ENCODE assay signal across 8 mouse cellular contexts in genomic region chr1:75251112-75251970, GRCm38 (mm10). TPM values are rescaled to one million over a fixed set of nuclear protein-coding genes. Genes with fewer than 3 reads are reported as not detected.
DNase-seq lines count a peak whose midpoint lies in the region; ATAC-seq and TF ChIP-seq lines count a peak whose summit lies in the region.

No protein-coding gene starts in this region.

- H3K9ac ChIP-seq in embryonic facial prominence, embryonic 12.5 days, result no peak overlapping the region
- 0 out of 2 replicates have a peak overlapping the region, but pooled peaks have one; percentile 33 for H3K9ac ChIP-seq in heart, embryonic 12.5 days
- H3K9ac ChIP-seq in kidney, embryonic 15.5 days, result peak overlapping the region; percentile 29; the same call in 1 of the 2 replicates

- 4% methylated on average over 21 of the region's 22 CpGs for WGBS in embryonic facial prominence, embryonic 12.5 days
- WGBS in heart, embryonic 12.5 days, result 7% methylated on average over 21 of the region's 22 CpGs
- WGBS in kidney, embryonic 15.5 days, result 5% methylated on average over 21 of the region's 22 CpGs

- H3K9me3 ChIP-seq in embryonic facial prominence, embryonic 12.5 days, result no peaks in the 10 kb centered on the region
- H3K9me3 ChIP-seq in heart, embryonic 12.5 days (replicated peaks), result no peaks in the 10 kb centered on the region
- no peaks in the 10 kb centered on the region for H3K9me3 ChIP-seq in kidney, embryonic 15.5 days (replicated peaks)

- no peaks in the 10 kb centered on the region for H3K79me3 ChIP-seq in C2C12 (ENCODE audit: low read depth)

- H3K4me1 ChIP-seq in embryonic facial prominence, embryonic 12.5 days, result peaks cover 20% of the 10 kb centered on the region; the same call in 1 of the 2 replicates
- peaks cover 36% of the 10 kb centered on the region for H3K4me1 ChIP-seq in heart, embryonic 12.5 days (replicated peaks)
- peaks cover 26% of the 10 kb centered on the region for H3K4me1 ChIP-seq in kidney, embryonic 15.5 days

- peak; percentile 88 for TF ChIP-seq CTCF in C2C12 (IDR thresholded peaks at IDR 0.05; ENCODE audit: control insufficient read depth, insufficient read depth, insufficient read length)

- no peak overlapping the region for H3K4me3 ChIP-seq in C2C12 (ENCODE audit: insufficient read depth, poor library complexity, severe bottlenecking)
- 0 out of 2 replicates have a peak overlapping the region, but pooled peaks have one; percentile 13 for H3K4me3 ChIP-seq in embryonic facial prominence, embryonic 12.5 days
- peak overlapping the region; percentile 23; the same call in 1 of the 2 replicates for H3K4me3 ChIP-seq in heart, embryonic 12.5 days
- H3K4me3 ChIP-seq in kidney, embryonic 15.5 days (replicated peaks), result peak overlapping the region; percentile 25

- H3K36me3 ChIP-seq in C2C12 (ENCODE audit: control insufficient read depth, insufficient read depth), result no peaks in the 10 kb centered on the region
- H3K36me3 ChIP-seq in embryonic facial prominence, embryonic 12.5 days, result no peaks in the 10 kb centered on the region
- no peaks in the 10 kb centered on the region for H3K36me3 ChIP-seq in heart, embryonic 12.5 days
- no peaks in the 10 kb centered on the region for H3K36me3 ChIP-seq in kidney, embryonic 15.5 days

- ATAC-seq in embryonic facial prominence, embryonic 12.5 days (ENCODE audit: insufficient number of reproducible peaks, insufficient read depth, low FRiP score, low TSS enrichment), result no peak
- peak; percentile 41 for ATAC-seq in heart, embryonic 12.5 days (ENCODE audit: insufficient number of reproducible peaks, low FRiP score)
- ATAC-seq in kidney, embryonic 15.5 days (replicated peaks; ENCODE audit: low FRiP score), result peak; percentile 40; the same call in 1 of the 2 replicates

- H3ac ChIP-seq in C2C12 (ENCODE audit: control insufficient read depth, insufficient read length, low read depth), result no peak overlapping the region

- DNase-seq in adrenal gland, postnatal 25 days, result peak; percentile 81
- peak; percentile 85 for DNase-seq in lung, postnatal 10 days
- DNase-seq in ovary, postnatal 14 days (ENCODE audit: low spot score), result peak; percentile 70
- peak; percentile 88 for DNase-seq in thymus, postnatal 14 days

- H3K27me3 ChIP-seq in C2C12 (ENCODE audit: control insufficient read depth, insufficient read depth, insufficient read length), result no peaks in the 10 kb centered on the region
- H3K27me3 ChIP-seq in embryonic facial prominence, embryonic 12.5 days, result 0 out of 2 replicates have a peak, but pooled peaks cover 4% of the 10 kb centered on the region
- H3K27me3 ChIP-seq in heart, embryonic 12.5 days (replicated peaks), result peaks cover 18% of the 10 kb centered on the region
- H3K27me3 ChIP-seq in kidney, embryonic 15.5 days, result peaks cover 7% of the 10 kb centered on the region

- peak overlapping the region; percentile 47 for H3K4me2 ChIP-seq in embryonic facial prominence, embryonic 12.5 days (replicated peaks)
- H3K4me2 ChIP-seq in heart, embryonic 12.5 days, result peak overlapping the region; percentile 60
- H3K4me2 ChIP-seq in kidney, embryonic 15.5 days, result peak overlapping the region; percentile 56

- no peak overlapping the region for H3K27ac ChIP-seq in embryonic facial prominence, embryonic 12.5 days
- no peak overlapping the region for H3K27ac ChIP-seq in heart, embryonic 12.5 days (ENCODE audit: poor library complexity, severe bottlenecking)
- no peak overlapping the region for H3K27ac ChIP-seq in kidney, embryonic 15.5 days

- no peaks in the 10 kb centered on the region for H3K79me2 ChIP-seq in C2C12 (ENCODE audit: control insufficient read depth, insufficient read depth)

TF ChIP-seq in C2C12, 6 proteins besides CTCF, POLR2A, EP300 and RAD21:
- TF ChIP-seq USF1 (IDR thresholded peaks at IDR 0.05; ENCODE audit: low read depth) (no peak), MYOG (IDR thresholded peaks at IDR 0.05; ENCODE audit: control insufficient read depth, extremely low read depth, insufficient read length) (no peak), MAX (IDR thresholded peaks at IDR 0.05) (no peak), MYOD1 (IDR thresholded peaks at IDR 0.05; ENCODE audit: control insufficient read depth, insufficient read length, low read depth) (peak; percentile 22), FOSL1 (IDR thresholded peaks at IDR 0.05; ENCODE audit: insufficient read depth, low read length, poor library complexity, severe bottlenecking) (no peak), CEBPB (IDR thresholded peaks at IDR 0.05; ENCODE audit: low read depth) (no peak)

RNA-seq across cellular contexts. Expression of gene Ptprn, which starts 13.0 kb away (rescaled TPM):
- 15.3 TPM for polyA plus RNA-seq in C2C12 (2012; fragmentation: generic; extraction: Trizol)
- 41.6 and 54.3 TPM in 2 replicates for total RNA-seq in adrenal gland, postnatal 25 days (2021)
- polyA plus RNA-seq in embryonic facial prominence, embryonic 12.5 days (2016; fragmentation: Nextera tagmentation; extraction: Ambion mirVana), result 2.0 and 2.5 TPM in 2 replicates
- polyA plus RNA-seq in heart, embryonic 12.5 days (2016; fragmentation: Nextera tagmentation; extraction: Ambion mirVana), result 0.69 and 0.96 TPM in 2 replicates
- polyA plus RNA-seq in kidney, embryonic 15.5 days (2015; fragmentation: Nextera tagmentation; extraction: Ambion mirVana), result 0.48 and 2.3 TPM in 2 replicates

RNA-seq across cellular contexts. Expression of gene Dnajb2, which starts 15.1 kb away (rescaled TPM):
- polyA plus RNA-seq in C2C12 (2012; fragmentation: generic; extraction: Trizol), result 27.7 TPM
- total RNA-seq in adrenal gland, postnatal 25 days (2021), result 67.3 and 85.6 TPM in 2 replicates
- 40.0 and 45.0 TPM in 2 replicates for polyA plus RNA-seq in embryonic facial prominence, embryonic 12.5 days (2016; fragmentation: Nextera tagmentation; extraction: Ambion mirVana)
- polyA plus RNA-seq in heart, embryonic 12.5 days (2016; fragmentation: Nextera tagmentation; extraction: Ambion mirVana), result 34.5 and 37.5 TPM in 2 replicates
- polyA plus RNA-seq in kidney, embryonic 15.5 days (2015; fragmentation: Nextera tagmentation; extraction: Ambion mirVana), result 33.8 and 38.6 TPM in 2 replicates

RNA-seq across cellular contexts. Expression of gene A630095N17Rik, which starts 19.4 kb away (rescaled TPM):
- not detected for polyA plus RNA-seq in C2C12 (2012; fragmentation: generic; extraction: Trizol)
- not detected in 2 replicates for total RNA-seq in adrenal gland, postnatal 25 days (2021)
- polyA plus RNA-seq in embryonic facial prominence, embryonic 12.5 days (2016; fragmentation: Nextera tagmentation; extraction: Ambion mirVana), result not detected in 2 replicates
- not detected in 2 replicates for polyA plus RNA-seq in heart, embryonic 12.5 days (2016; fragmentation: Nextera tagmentation; extraction: Ambion mirVana)
- not detected in 2 replicates for polyA plus RNA-seq in kidney, embryonic 15.5 days (2015; fragmentation: Nextera tagmentation; extraction: Ambion mirVana)

RNA-seq across cellular contexts. Expression of gene Resp18, which starts 26.9 kb away (rescaled TPM):
- polyA plus RNA-seq in C2C12 (2012; fragmentation: generic; extraction: Trizol), result not detected
- 101 and 123 TPM in 2 replicates for total RNA-seq in adrenal gland, postnatal 25 days (2021)
- polyA plus RNA-seq in embryonic facial prominence, embryonic 12.5 days (2016; fragmentation: Nextera tagmentation; extraction: Ambion mirVana), result 1.8 and 5.4 TPM in 2 replicates
- polyA plus RNA-seq in heart, embryonic 12.5 days (2016; fragmentation: Nextera tagmentation; extraction: Ambion mirVana), result not detected in 2 replicates
- 1.5 and 10.1 TPM in 2 replicates for polyA plus RNA-seq in kidney, embryonic 15.5 days (2015; fragmentation: Nextera tagmentation; extraction: Ambion mirVana)

RNA-seq across cellular contexts. Expression of gene Tuba4a, which starts 31.7 kb away (rescaled TPM):
- 167 TPM for polyA plus RNA-seq in C2C12 (2012; fragmentation: generic; extraction: Trizol)
- 16.3 and 35.1 TPM in 2 replicates for total RNA-seq in adrenal gland, postnatal 25 days (2021)
- polyA plus RNA-seq in embryonic facial prominence, embryonic 12.5 days (2016; fragmentation: Nextera tagmentation; extraction: Ambion mirVana), result 16.2 and 18.7 TPM in 2 replicates
- polyA plus RNA-seq in heart, embryonic 12.5 days (2016; fragmentation: Nextera tagmentation; extraction: Ambion mirVana), result 34.1 and 38.0 TPM in 2 replicates
- 63.8 and 64.3 TPM in 2 replicates for polyA plus RNA-seq in kidney, embryonic 15.5 days (2015; fragmentation: Nextera tagmentation; extraction: Ambion mirVana)
